Mouse (Mus musculus): ENCODE measurements around the gene Bbof1. TPM values are rescaled to one million over a fixed set of nuclear protein-coding genes. Genes with fewer than 3 reads are reported as not detected.
A peak's percentile ranks its signal among the peaks of the same experiment; 100 is the strongest.

The Bbof1 gene
- total RNA-seq, 1 experiment, result 1.2 TPM

- Histone ChIP-seq H3K4me3 (ENCODE audit: insufficient read depth in 1 of 2, low read depth in 1 of 2, low read length in 2 of 2, poor library complexity in 1 of 2, severe bottlenecking in 1 of 2) (no peak overlapping the region), H3K9ac (ENCODE audit: insufficient read depth, low read depth, low read length, poor library complexity, severe bottlenecking) (no peak overlapping the region), H3K9me3 (ENCODE audit: control insufficient read depth, insufficient read depth, low read depth, low read length) (no peaks in the 10 kb centered on the region), H3K4me1 (ENCODE audit: control insufficient read depth in 2 of 2, insufficient read depth in 2 of 2, low read length in 2 of 2, poor library complexity in 1 of 2) (peaks cover 0 to 5% of the 10 kb centered on the region in 2 experiments; a peak in 1 of 4 replicates), H3K36me3 (ENCODE audit: control insufficient read depth, insufficient read depth, low read length, poor library complexity, severe bottlenecking) (no peaks in the 10 kb centered on the region), H3K27ac (ENCODE audit: insufficient read depth, low read depth, low read length, poor library complexity, severe bottlenecking) (no peak overlapping the region)
- TF ChIP-seq HCFC1 (IDR thresholded peaks at IDR 0.05; ENCODE audit: borderline replicate concordance, insufficient read depth, low read length), result no peak
- no peak for TF ChIP-seq CHD2 (IDR thresholded peaks at IDR 0.05; ENCODE audit: low read depth, low read length)
- TF ChIP-seq ZNF384 (IDR thresholded peaks at IDR 0.05; ENCODE audit: low read depth, low read length), result 0 out of 2 replicates have a peak, but pooled peaks have one; percentile 31
- TF ChIP-seq ZC3H11A (IDR thresholded peaks at IDR 0.05; ENCODE audit: borderline replicate concordance, low read depth, low read length), result no peak
- in situ Hi-C loops (cut with MboI; ENCODE audit: low sequenced_read_pairs in 2 of 2, unreplicated experiment in 2 of 2), result no loop called here
- no peak for DNase-seq (ENCODE audit: low read depth, low spot score)
Observed at GRCm38 (mm10) chr12:84388774-84389400, 20.0 kb upstream of the Bbof1 start.

- H3K36me3 ChIP-seq (ENCODE audit: control insufficient read depth, insufficient read depth, low read length, poor library complexity, severe bottlenecking), result no peaks in the 10 kb centered on the region
- no peak overlapping the region for H3K27ac ChIP-seq (ENCODE audit: insufficient read depth, low read depth, low read length, poor library complexity, severe bottlenecking)
- in situ Hi-C loops (cut with MboI; ENCODE audit: low sequenced_read_pairs in 2 of 2, unreplicated experiment in 2 of 2), result no loop called here
- peaks cover 0 to 5% of the 10 kb centered on the region in 2 experiments; a peak in 1 of 4 replicates for H3K4me1 ChIP-seq (ENCODE audit: control insufficient read depth in 2 of 2, insufficient read depth in 2 of 2, low read length in 2 of 2, poor library complexity in 1 of 2)
- no peaks in the 10 kb centered on the region for H3K9me3 ChIP-seq (ENCODE audit: control insufficient read depth, insufficient read depth, low read depth, low read length)
- DNase-seq (ENCODE audit: low read depth, low spot score), result no peak
- H3K4me3 ChIP-seq (ENCODE audit: insufficient read depth in 1 of 2, low read depth in 1 of 2, low read length in 2 of 2, poor library complexity in 1 of 2, severe bottlenecking in 1 of 2), result no peak overlapping the region
- no peak for TF ChIP-seq HCFC1 (IDR thresholded peaks at IDR 0.05; ENCODE audit: borderline replicate concordance, insufficient read depth, low read length)
- TF ChIP-seq ZNF384 (IDR thresholded peaks at IDR 0.05; ENCODE audit: low read depth, low read length), result no peak
- TF ChIP-seq MAFK (IDR thresholded peaks at IDR 0.05; ENCODE audit: insufficient read depth, low read depth, low read length), result no peak
- no peak for TF ChIP-seq ZC3H11A (IDR thresholded peaks at IDR 0.05; ENCODE audit: borderline replicate concordance, low read depth, low read length)
- no peak for TF ChIP-seq CHD2 (IDR thresholded peaks at IDR 0.05; ENCODE audit: low read depth, low read length)
- no peak overlapping the region for H3K9ac ChIP-seq (ENCODE audit: insufficient read depth, low read depth, low read length, poor library complexity, severe bottlenecking)
Observed at GRCm38 (mm10) chr12:84390336-84390735, 18.5 kb upstream of the Bbof1 start.

GRCm38 (mm10) chr12:84392681-84393080 is 16.2 kb upstream of the Bbof1 start:
- Histone ChIP-seq H3K27ac (ENCODE audit: insufficient read depth, low read depth, low read length, poor library complexity, severe bottlenecking) (no peak overlapping the region), H3K4me1 (ENCODE audit: control insufficient read depth in 2 of 2, insufficient read depth in 2 of 2, low read length in 2 of 2, poor library complexity in 1 of 2) (peaks cover 0 to 7% of the 10 kb centered on the region in 2 experiments; a peak in 1 of 4 replicates), H3K9ac (ENCODE audit: insufficient read depth, low read depth, low read length, poor library complexity, severe bottlenecking) (no peak overlapping the region), H3K36me3 (ENCODE audit: control insufficient read depth, insufficient read depth, low read length, poor library complexity, severe bottlenecking) (no peaks in the 10 kb centered on the region), H3K4me3 (ENCODE audit: insufficient read depth in 1 of 2, low read depth in 1 of 2, low read length in 2 of 2, poor library complexity in 1 of 2, severe bottlenecking in 1 of 2) (no peak overlapping the region), H3K9me3 (ENCODE audit: control insufficient read depth, insufficient read depth, low read depth, low read length) (no peaks in the 10 kb centered on the region)
- TF ChIP-seq ZNF384 (IDR thresholded peaks at IDR 0.05; ENCODE audit: low read depth, low read length), result no peak
- no peak for TF ChIP-seq CHD2 (IDR thresholded peaks at IDR 0.05; ENCODE audit: low read depth, low read length)
- no peak for TF ChIP-seq HCFC1 (IDR thresholded peaks at IDR 0.05; ENCODE audit: borderline replicate concordance, insufficient read depth, low read length)
- no peak for TF ChIP-seq ZC3H11A (IDR thresholded peaks at IDR 0.05; ENCODE audit: borderline replicate concordance, low read depth, low read length)
- TF ChIP-seq MAFK (IDR thresholded peaks at IDR 0.05; ENCODE audit: insufficient read depth, low read depth, low read length), result no peak
- in situ Hi-C loops (cut with MboI; ENCODE audit: low sequenced_read_pairs in 2 of 2, unreplicated experiment in 2 of 2), result no loop called here
- no peak for DNase-seq (ENCODE audit: low read depth, low spot score)

- in situ Hi-C loops (cut with MboI; ENCODE audit: low sequenced_read_pairs in 2 of 2, unreplicated experiment in 2 of 2), result no loop called here
- TF ChIP-seq ZC3H11A (IDR thresholded peaks at IDR 0.05; ENCODE audit: borderline replicate concordance, low read depth, low read length), result no peak
- TF ChIP-seq ZNF384 (IDR thresholded peaks at IDR 0.05; ENCODE audit: low read depth, low read length), result no peak
- TF ChIP-seq MAFK (IDR thresholded peaks at IDR 0.05; ENCODE audit: insufficient read depth, low read depth, low read length), result no peak
- TF ChIP-seq CHD2 (IDR thresholded peaks at IDR 0.05; ENCODE audit: low read depth, low read length), result no peak
- no peak for TF ChIP-seq HCFC1 (IDR thresholded peaks at IDR 0.05; ENCODE audit: borderline replicate concordance, insufficient read depth, low read length)
- Histone ChIP-seq H3K36me3 (ENCODE audit: control insufficient read depth, insufficient read depth, low read length, poor library complexity, severe bottlenecking) (no peaks in the 10 kb centered on the region), H3K27ac (ENCODE audit: insufficient read depth, low read depth, low read length, poor library complexity, severe bottlenecking) (no peak overlapping the region), H3K4me3 (ENCODE audit: insufficient read depth in 1 of 2, low read depth in 1 of 2, low read length in 2 of 2, poor library complexity in 1 of 2, severe bottlenecking in 1 of 2) (no peak overlapping the region), H3K9me3 (ENCODE audit: control insufficient read depth, insufficient read depth, low read depth, low read length) (no peaks in the 10 kb centered on the region), H3K4me1 (ENCODE audit: control insufficient read depth in 2 of 2, insufficient read depth in 2 of 2, low read length in 2 of 2, poor library complexity in 1 of 2) (peaks cover 0 to 4% of the 10 kb centered on the region in 2 experiments; a peak in 1 of 4 replicates), H3K9ac (ENCODE audit: insufficient read depth, low read depth, low read length, poor library complexity, severe bottlenecking) (no peak overlapping the region)
- no peak for DNase-seq (ENCODE audit: low read depth, low spot score)
Observed at GRCm38 (mm10) chr12:84393847-84394246, 15.0 kb upstream of the Bbof1 start.
